Mouse (Mus musculus) kidney, embryonic 14.5 days (tissue): ENCODE measurements at regions not wholly inside any gene's neighbourhood (a gene's known extent, or its start where the extent isn't known, plus 50 kb on each side); places are given as distances from the start of the nearest gene placed in this dataset.

Experiments
- ATAC-seq: fragments of 200-750 bp; cut with Nextera tagmentation; 2 replicates; pipeline ENCODE4 v1.8.0; 2017; ENCODE audit warnings: moderate number of reproducible peaks, mild to moderate bottlenecking, moderate TSS enrichment, moderate library complexity; ENCODE audit not compliant: low FRiP score, low TSS enrichment
- H3K27ac ChIP-seq: fragments of 300-500 bp; sonication (generic); 2 replicates; pipeline ENCODE4 v1.5.1; 2014; ENCODE audit warnings: low read depth, mild to moderate bottlenecking, low read length, moderate library complexity, mixed read lengths
- H3K27me3 ChIP-seq: fragments of 300-500 bp; sonication (generic); 2 replicates; pipeline ENCODE4 v1.6.1; 2014; ENCODE audit warnings: mild to moderate bottlenecking, low read length; ENCODE audit not compliant: control insufficient read depth, insufficient read depth
- H3K36me3 ChIP-seq: fragments of 300-500 bp; sonication (generic); 2 replicates; pipeline ENCODE4 v1.6.1; 2014; ENCODE audit warnings: low read length, mixed read lengths; ENCODE audit not compliant: control insufficient read depth, insufficient read depth
- H3K4me1 ChIP-seq: fragments of 300-500 bp; sonication (generic); 2 replicates; pipeline ENCODE4 v1.6.1; 2014; ENCODE audit warnings: low read length, mixed read lengths; ENCODE audit not compliant: control insufficient read depth, insufficient read depth
- H3K4me2 ChIP-seq: fragments of 300-500 bp; sonication (generic); replicated peaks from 2 replicates; pipeline ENCODE4 v1.6.1; 2014; ENCODE audit warnings: low read depth, mild to moderate bottlenecking, low read length
- H3K4me3 ChIP-seq: fragments of 300-500 bp; sonication (generic); 2 replicates; pipeline ENCODE4 v1.5.1; 2014; ENCODE audit warnings: mild to moderate bottlenecking, low read length
- H3K9ac ChIP-seq: fragments of 300-500 bp; sonication (generic); 2 replicates; pipeline ENCODE4 v1.6.1; 2014; ENCODE audit warnings: low read depth, mild to moderate bottlenecking, low read length, moderate library complexity
- H3K9me3 ChIP-seq: fragments of 300-500 bp; sonication (generic); 2 replicates; pipeline ENCODE4 v1.6.1; 2016; ENCODE audit warnings: low read length; ENCODE audit not compliant: control insufficient read depth
- WGBS: fragments of 180-500 bp; shearing (Covaris S2); extraction: QIAGEN DNeasy Blood & Tissue Kit; methylation state at CpG from one replicate; pipeline ENCODE4 v1.1.7; 2014; 5-methylcytosine and 5-hydroxymethylcytosine counted together

DNA sequence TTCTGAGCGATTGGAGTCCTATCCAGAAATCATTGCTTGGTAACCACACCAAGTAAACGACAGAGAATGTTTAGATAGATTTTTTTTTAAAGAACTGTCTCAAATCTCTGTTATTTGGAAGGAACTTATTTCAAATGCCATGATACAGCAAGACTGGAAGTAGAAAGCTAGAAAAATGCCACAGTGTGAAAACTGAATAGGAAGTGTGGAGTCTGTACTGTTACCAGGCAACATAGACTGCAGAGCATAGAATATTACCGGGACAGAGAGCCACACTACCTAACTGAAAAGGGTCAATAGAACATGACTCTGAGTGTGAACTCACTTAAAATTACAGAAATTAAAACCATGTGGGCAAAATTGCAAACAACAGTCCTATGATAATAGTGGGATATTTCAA is 52.4 kb upstream of the Adcy1 start:
- Histone ChIP-seq H3K36me3 (no peaks in the 10 kb centered on the region), H3K27me3 (no peaks in the 10 kb centered on the region), H3K4me2 (no peak overlapping the region), H3K9me3 (no peaks in the 10 kb centered on the region), H3K4me1 (no peaks in the 10 kb centered on the region), H3K9ac (no peak overlapping the region), H3K4me3 (no peak overlapping the region), H3K27ac (no peak overlapping the region)
- no peak for ATAC-seq
- WGBS, result 89% methylated on average over 3 of the region's 3 CpGs

DNA sequence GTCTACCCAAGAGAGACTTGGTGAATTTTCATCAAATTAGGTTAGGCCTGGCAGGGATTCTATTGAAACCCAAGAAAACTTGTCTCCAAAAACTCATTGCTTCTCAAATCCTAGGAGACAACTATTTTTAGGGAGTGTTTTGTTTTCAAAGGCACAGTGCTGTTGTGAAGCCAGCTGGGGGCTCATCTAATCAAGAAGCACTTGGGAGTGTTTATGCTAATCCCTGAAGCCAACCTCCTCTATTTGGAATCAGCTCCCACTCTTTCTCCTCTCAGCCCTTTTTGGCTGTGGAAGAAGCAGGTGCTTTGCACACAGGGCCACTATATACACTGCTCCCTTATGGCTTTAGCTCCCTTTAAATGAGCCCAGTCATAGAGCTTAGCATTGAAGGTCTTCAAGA is 64.0 kb upstream of the Adcy1 start:
- ATAC-seq, result no peak
- H3K27ac ChIP-seq, result no peak overlapping the region
- no peaks in the 10 kb centered on the region for H3K36me3 ChIP-seq
- H3K4me1 ChIP-seq, result peaks cover 14% of the 10 kb centered on the region
- H3K4me2 ChIP-seq, result no peak overlapping the region
- no peaks in the 10 kb centered on the region for H3K27me3 ChIP-seq
- H3K9me3 ChIP-seq, result no peaks in the 10 kb centered on the region
- no peak overlapping the region for H3K4me3 ChIP-seq
- no peak overlapping the region for H3K9ac ChIP-seq

- Histone ChIP-seq H3K9ac (no peak overlapping the region), H3K4me1 (peaks cover 14% of the 10 kb centered on the region), H3K27ac (no peak overlapping the region), H3K9me3 (no peaks in the 10 kb centered on the region), H3K4me3 (no peak overlapping the region), H3K36me3 (no peaks in the 10 kb centered on the region), H3K4me2 (no peak overlapping the region), H3K27me3 (no peaks in the 10 kb centered on the region)
- 59% methylated on average over 1 of the region's 1 CpGs for WGBS
- peak; percentile 33; the same call in 1 of the 2 replicates for ATAC-seq
These were observed 64.5 kb upstream of the Adcy1 start for GRCm38 (mm10) chr11:6998810-6999209.

GRCm38 (mm10) chr11:6997508-6997907 is 65.8 kb upstream of the Adcy1 start:
- Histone ChIP-seq H3K9me3 (no peaks in the 10 kb centered on the region), H3K4me3 (no peak overlapping the region), H3K27me3 (no peaks in the 10 kb centered on the region), H3K4me2 (no peak overlapping the region), H3K4me1 (peaks cover 14% of the 10 kb centered on the region), H3K36me3 (no peaks in the 10 kb centered on the region), H3K9ac (no peak overlapping the region), H3K27ac (no peak overlapping the region)
- ATAC-seq, result peak; percentile 60; the same call in 1 of the 2 replicates
- WGBS, result 59% methylated on average over 6 of the region's 6 CpGs

DNA sequence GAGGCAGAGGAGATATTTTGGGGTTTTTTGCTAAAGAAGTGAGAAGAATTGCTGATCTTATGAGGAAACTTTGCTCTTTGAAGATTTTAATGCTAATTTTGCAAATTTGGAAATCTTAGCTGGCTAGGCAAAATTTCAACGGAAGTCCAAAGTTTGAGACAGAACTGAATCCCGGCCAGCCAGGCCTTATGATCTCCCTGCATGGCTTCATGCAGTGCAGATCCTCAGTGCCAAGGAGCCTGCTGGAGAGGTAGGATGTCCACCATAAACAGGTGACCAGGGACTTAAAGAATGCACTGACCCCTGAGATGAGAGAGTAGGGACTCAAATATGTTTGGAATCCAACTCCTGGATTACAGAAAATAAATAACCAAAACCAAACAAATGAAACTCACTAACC is 69.6 kb upstream of the Adcy1 start:
- H3K4me3 ChIP-seq, result no peak overlapping the region
- H3K36me3 ChIP-seq, result no peaks in the 10 kb centered on the region
- ATAC-seq, result no peak
- H3K4me2 ChIP-seq, result no peak overlapping the region
- H3K9me3 ChIP-seq, result no peaks in the 10 kb centered on the region
- H3K4me1 ChIP-seq, result peaks cover 14% of the 10 kb centered on the region
- H3K27ac ChIP-seq, result no peak overlapping the region
- 89% methylated on average over 2 of the region's 2 CpGs for WGBS
- no peaks in the 10 kb centered on the region for H3K27me3 ChIP-seq
- H3K9ac ChIP-seq, result no peak overlapping the region

DNA sequence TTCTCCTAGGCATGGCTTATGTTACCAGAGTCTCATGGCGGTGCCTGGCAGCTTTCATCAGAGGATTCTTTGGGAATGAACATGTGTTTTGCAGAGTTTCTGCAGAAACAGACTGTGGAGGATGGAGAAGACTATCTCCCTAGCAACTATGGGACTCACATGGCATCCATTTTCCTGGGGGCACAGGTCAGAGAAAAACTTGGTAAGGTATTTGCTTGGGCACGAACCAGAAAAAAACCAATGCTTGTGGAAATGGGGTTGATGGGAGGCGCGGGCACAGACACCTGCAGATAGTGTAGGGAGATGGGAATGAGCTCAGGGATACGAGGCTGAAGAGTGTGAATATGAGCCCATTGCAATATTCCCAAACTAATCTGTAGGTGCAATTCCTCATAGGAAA is 71.7 kb upstream of the Adcy1 start:
- ATAC-seq, result no peak
- Histone ChIP-seq H3K9me3 (no peaks in the 10 kb centered on the region), H3K4me2 (no peak overlapping the region), H3K9ac (no peak overlapping the region), H3K4me1 (0 out of 2 replicates have a peak, but pooled peaks cover 3% of the 10 kb centered on the region), H3K36me3 (no peaks in the 10 kb centered on the region), H3K27ac (no peak overlapping the region), H3K27me3 (no peaks in the 10 kb centered on the region), H3K4me3 (no peak overlapping the region)
- WGBS, result 89% methylated on average over 5 of the region's 5 CpGs

DNA sequence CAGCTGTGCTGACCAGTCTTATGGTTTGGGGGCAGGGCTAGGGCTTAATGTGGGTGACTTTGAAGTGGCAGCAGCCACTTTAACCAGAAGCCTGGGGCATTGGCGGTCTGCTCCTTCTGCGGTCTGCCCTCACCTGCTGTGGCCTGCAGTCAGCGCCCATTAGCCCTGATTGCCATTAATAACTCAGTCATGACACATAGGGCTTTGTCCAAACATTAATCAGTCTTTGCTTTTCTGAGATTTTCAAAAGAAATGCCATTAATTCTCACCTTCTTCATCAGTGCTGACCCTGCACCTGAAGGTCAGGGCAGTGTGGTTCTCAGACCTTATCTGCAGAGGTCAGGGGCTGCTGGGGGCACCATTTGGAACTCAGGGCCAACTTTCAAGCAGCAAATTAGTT is 72.6 kb upstream of the Adcy1 start:
- WGBS, result 36% methylated on average over 3 of the region's 3 CpGs
- H3K4me3 ChIP-seq, result no peak overlapping the region
- no peak for ATAC-seq
- no peaks in the 10 kb centered on the region for H3K9me3 ChIP-seq
- H3K4me1 ChIP-seq, result 0 out of 2 replicates have a peak, but pooled peaks cover 3% of the 10 kb centered on the region
- no peak overlapping the region for H3K9ac ChIP-seq
- no peak overlapping the region for H3K4me2 ChIP-seq
- no peaks in the 10 kb centered on the region for H3K36me3 ChIP-seq
- H3K27me3 ChIP-seq, result no peaks in the 10 kb centered on the region
- H3K27ac ChIP-seq, result no peak overlapping the region

DNA sequence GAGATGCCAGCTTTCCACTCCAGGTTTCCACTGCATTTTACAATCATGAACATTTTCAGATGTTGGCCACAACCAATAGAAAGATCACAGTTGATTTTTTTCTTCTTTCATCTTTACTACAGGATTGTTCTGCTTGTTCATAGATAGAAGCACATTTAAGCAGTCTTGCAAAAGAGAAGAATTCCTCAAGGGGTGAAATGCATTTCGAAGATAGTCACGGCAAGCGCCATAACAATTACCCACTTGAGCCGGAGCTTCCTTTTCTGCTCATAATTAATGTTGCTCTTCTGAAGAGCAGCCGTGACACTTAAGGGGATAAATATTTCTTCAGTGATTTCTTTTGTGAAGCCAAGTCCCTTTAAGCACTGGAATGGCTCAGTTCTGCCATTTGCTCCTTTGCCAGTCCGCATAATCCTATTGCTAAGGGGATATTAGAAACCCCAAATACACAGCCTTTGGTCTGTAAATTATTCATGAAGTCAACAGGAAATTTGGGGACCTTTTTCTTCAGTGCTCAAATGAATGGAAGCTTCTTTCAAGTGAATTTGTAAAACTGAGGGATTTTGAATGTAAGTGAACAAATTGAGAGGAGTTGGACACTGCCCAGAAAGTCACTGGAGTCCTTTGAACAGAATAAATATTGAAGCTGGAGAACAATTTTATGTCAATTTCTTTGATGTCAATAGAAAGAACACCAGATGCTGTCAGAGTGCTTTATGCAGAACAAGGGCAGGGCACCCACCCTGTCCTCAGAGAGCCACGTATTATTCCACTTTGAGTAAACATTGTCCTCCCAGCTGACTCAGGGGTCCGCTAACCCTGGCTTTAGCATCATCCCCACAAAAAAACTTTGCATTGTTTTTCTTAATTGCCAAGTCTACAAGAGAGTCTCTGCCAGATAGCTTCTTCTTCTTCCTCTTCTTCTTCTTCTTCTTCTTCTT is 74.1 kb upstream of the Adcy1 start:
- Histone ChIP-seq H3K4me3 (no peak overlapping the region), H3K4me1 (no peaks in the 10 kb centered on the region), H3K36me3 (no peaks in the 10 kb centered on the region), H3K27me3 (no peaks in the 10 kb centered on the region), H3K9me3 (no peaks in the 10 kb centered on the region), H3K27ac (no peak overlapping the region), H3K9ac (no peak overlapping the region), H3K4me2 (no peak overlapping the region)
- 73% methylated on average over 8 of the region's 8 CpGs for WGBS
- ATAC-seq, result no peak

- Histone ChIP-seq H3K9me3 (no peaks in the 10 kb centered on the region), H3K36me3 (no peaks in the 10 kb centered on the region), H3K9ac (no peak overlapping the region), H3K27me3 (no peaks in the 10 kb centered on the region), H3K4me3 (no peak overlapping the region), H3K4me2 (no peak overlapping the region), H3K27ac (no peak overlapping the region), H3K4me1 (no peaks in the 10 kb centered on the region)
- 65% methylated on average over 2 of the region's 2 CpGs for WGBS
- no peak for ATAC-seq
These were observed 75.3 kb upstream of the Adcy1 start for GRCm38 (mm10) chr11:6987995-6988394.
